Comparison of ENCODE assay signal across 26 mouse cellular contexts in genomic region chr15:83584741-83585220, GRCm38 (mm10). TPM values are rescaled to one million over a fixed set of nuclear protein-coding genes. Genes with fewer than 3 reads are reported as not detected.
DNase-seq lines count a peak whose midpoint lies in the region; ATAC-seq and TF ChIP-seq lines count a peak whose summit lies in the region.
"Had no signal": no experiment of that assay in that cellular context is flagged by ENCODE, and none has a peak within 500 bp of the region (broad histone marks: within the 10 kb centered on the region; RNA-seq: fewer than 3 reads in every experiment).

No protein-coding gene starts in this region.

- no peak for ATAC-seq in embryonic facial prominence, embryonic 13.5 days (ENCODE audit: insufficient number of reproducible peaks, insufficient read depth, low FRiP score, low TSS enrichment, low read depth)
- ATAC-seq in liver, embryonic 12.5 days: no peak
- no peak for ATAC-seq in liver, embryonic 15.5 days (ENCODE audit: insufficient read depth)
- no peak for ATAC-seq in liver, postnatal 0 days
- ATAC-seq in liver, embryonic 16.5 days (ENCODE audit: low read depth): no peak
- ATAC-seq: activated CD4-positive, CD25-positive, alpha-beta regulatory T cell, adult 4 months; CD4-positive, CD25-positive, alpha-beta regulatory T cell, adult 4 months; forebrain, embryonic 14.5 days; forebrain, embryonic 16.5 days; Patski had no signal

- TF ChIP-seq EP300 in liver, postnatal 0 days (IDR thresholded peaks at IDR 0.05; ENCODE audit: low read depth): no peak

- no peak for TF ChIP-seq CTCF in liver, postnatal 0 days (IDR thresholded peaks at IDR 0.05; ENCODE audit: low read depth)

- no peak overlapping the region for H3K27ac ChIP-seq in embryonic facial prominence, embryonic 13.5 days
- H3K27ac ChIP-seq in embryonic facial prominence, embryonic 10.5 days (replicated peaks): no peak overlapping the region
- peak overlapping the region; percentile 68 for H3K27ac ChIP-seq in liver, embryonic 12.5 days
- peak overlapping the region; percentile 74 for H3K27ac ChIP-seq in liver, embryonic 15.5 days (replicated peaks)
- H3K27ac ChIP-seq in liver, postnatal 0 days (ENCODE audit: low read depth): no peak overlapping the region
- H3K27ac ChIP-seq in liver, embryonic 16.5 days (ENCODE audit: low read length): peak overlapping the region; percentile 8; the same call in 1 of the 2 replicates
- H3K27ac ChIP-seq: forebrain, embryonic 10.5 days; forebrain, embryonic 12.5 days had no signal

- no peak overlapping the region for H3K4me3 ChIP-seq in embryonic facial prominence, embryonic 13.5 days
- no peak overlapping the region for H3K4me3 ChIP-seq in embryonic facial prominence, embryonic 10.5 days
- H3K4me3 ChIP-seq in liver, embryonic 12.5 days: no peak overlapping the region
- no peak overlapping the region for H3K4me3 ChIP-seq in liver, embryonic 15.5 days (replicated peaks)
- H3K4me3 ChIP-seq in liver, postnatal 0 days (ENCODE audit: low read depth, low read length): no peak overlapping the region
- H3K4me3 ChIP-seq in liver, embryonic 16.5 days (ENCODE audit: low read depth, low read length): no peak overlapping the region
- H3K4me3 ChIP-seq: forebrain, embryonic 10.5 days; forebrain, embryonic 12.5 days had no signal

- peaks cover 6% of the 10 kb centered on the region for H3K9me3 ChIP-seq in embryonic facial prominence, embryonic 13.5 days
- H3K9me3 ChIP-seq in embryonic facial prominence, embryonic 10.5 days: peaks cover 12% of the 10 kb centered on the region; the same call in 1 of the 2 replicates
- peaks cover 13% of the 10 kb centered on the region for H3K9me3 ChIP-seq in liver, embryonic 12.5 days (replicated peaks)
- H3K9me3 ChIP-seq in liver, embryonic 15.5 days (replicated peaks): no peaks in the 10 kb centered on the region
- peaks cover 6% of the 10 kb centered on the region; the same call in 1 of the 2 replicates for H3K9me3 ChIP-seq in liver, postnatal 0 days (ENCODE audit: low read length)
- peaks cover 8% of the 10 kb centered on the region for H3K9me3 ChIP-seq in liver, embryonic 16.5 days (replicated peaks; ENCODE audit: control insufficient read depth, low read length)
- H3K9me3 ChIP-seq: forebrain, embryonic 12.5 days had no signal

- 0 out of 2 replicates have a peak overlapping the region, but pooled peaks have one; percentile 6 for H3K9ac ChIP-seq in embryonic facial prominence, embryonic 13.5 days
- no peak overlapping the region for H3K9ac ChIP-seq in liver, embryonic 12.5 days
- H3K9ac ChIP-seq in liver, embryonic 15.5 days: no peak overlapping the region
- no peak overlapping the region for H3K9ac ChIP-seq in liver, postnatal 0 days (replicated peaks)
- no peak overlapping the region for H3K9ac ChIP-seq in liver, embryonic 16.5 days (ENCODE audit: low read depth, low read length)
- H3K9ac ChIP-seq: forebrain, embryonic 12.5 days had no signal

- H3K4me1 ChIP-seq in embryonic facial prominence, embryonic 13.5 days: no peaks in the 10 kb centered on the region
- H3K4me1 ChIP-seq in embryonic facial prominence, embryonic 10.5 days: 0 out of 2 replicates have a peak, but pooled peaks cover 3% of the 10 kb centered on the region
- peaks cover 23% of the 10 kb centered on the region for H3K4me1 ChIP-seq in liver, embryonic 12.5 days
- H3K4me1 ChIP-seq in liver, embryonic 15.5 days (replicated peaks): peaks cover 23% of the 10 kb centered on the region
- 0 out of 2 replicates have a peak, but pooled peaks cover 2% of the 10 kb centered on the region for H3K4me1 ChIP-seq in liver, postnatal 0 days (ENCODE audit: insufficient read depth)
- H3K4me1 ChIP-seq in liver, embryonic 16.5 days (ENCODE audit: control insufficient read depth, low read depth, low read length): peaks cover 14% of the 10 kb centered on the region
- H3K4me1 ChIP-seq: forebrain, embryonic 10.5 days; forebrain, embryonic 12.5 days had no signal

- H3K36me3 ChIP-seq in embryonic facial prominence, embryonic 13.5 days: peaks cover 87% of the 10 kb centered on the region
- H3K36me3 ChIP-seq in embryonic facial prominence, embryonic 10.5 days (replicated peaks): peaks cover 99% of the 10 kb centered on the region
- H3K36me3 ChIP-seq in liver, embryonic 12.5 days: peaks cover 100% of the 10 kb centered on the region
- H3K36me3 ChIP-seq in liver, embryonic 15.5 days (replicated peaks): peaks cover 97% of the 10 kb centered on the region
- H3K36me3 ChIP-seq in liver, postnatal 0 days (replicated peaks; ENCODE audit: insufficient read depth, low read length): peaks cover 68% of the 10 kb centered on the region
- H3K36me3 ChIP-seq in liver, embryonic 16.5 days (ENCODE audit: control insufficient read depth, insufficient read depth): peaks cover 67% of the 10 kb centered on the region

- DNase-seq in embryonic facial prominence, embryonic 10.5 days (ENCODE audit: low spot score): no peak
- DNase-seq in liver: no peak
- no peak for DNase-seq in liver, postnatal 0 days
- no peak for DNase-seq in testis, postnatal 14 days (ENCODE audit: low spot score)
- DNase-seq: adrenal gland, adult 8-10 months; adrenal gland, postnatal 14 days; adrenal gland, postnatal 36 days; B cell, adult 2 months; cerebellum, adult 11-12 months; cerebellum, adult 2 months; cerebellum, adult 9-10 months; cerebellum, postnatal 10 days; cerebellum, postnatal 25 days had no signal

- H3K4me2 ChIP-seq in embryonic facial prominence, embryonic 13.5 days: no peak overlapping the region
- no peak overlapping the region for H3K4me2 ChIP-seq in liver, embryonic 12.5 days
- no peak overlapping the region for H3K4me2 ChIP-seq in liver, embryonic 15.5 days
- no peak overlapping the region for H3K4me2 ChIP-seq in liver, postnatal 0 days (ENCODE audit: low read depth, low read length)
- no peak overlapping the region for H3K4me2 ChIP-seq in liver, embryonic 16.5 days (ENCODE audit: low read depth, low read length)
- H3K4me2 ChIP-seq: forebrain, embryonic 12.5 days had no signal

- 67% methylated on average over 6 of the region's 6 CpGs for WGBS in embryonic facial prominence, embryonic 13.5 days
- 83% methylated on average over 6 of the region's 6 CpGs for WGBS in embryonic facial prominence, embryonic 10.5 days
- 85% methylated on average over 6 of the region's 6 CpGs for WGBS in liver, embryonic 12.5 days (ENCODE audit: insufficient replicate concordance)
- 85% methylated on average over 6 of the region's 6 CpGs for WGBS in liver, embryonic 15.5 days (ENCODE audit: insufficient replicate concordance)
- WGBS in liver, postnatal 0 days (ENCODE audit: insufficient replicate concordance): 86% methylated on average over 6 of the region's 6 CpGs
- 83% methylated on average over 6 of the region's 6 CpGs for WGBS in liver, embryonic 16.5 days (ENCODE audit: insufficient replicate concordance)

- H3K27me3 ChIP-seq in embryonic facial prominence, embryonic 13.5 days: no peaks in the 10 kb centered on the region
- H3K27me3 ChIP-seq in embryonic facial prominence, embryonic 10.5 days (replicated peaks; ENCODE audit: low read depth, poor library complexity, severe bottlenecking): no peaks in the 10 kb centered on the region
- no peaks in the 10 kb centered on the region for H3K27me3 ChIP-seq in liver, embryonic 12.5 days (replicated peaks)
- H3K27me3 ChIP-seq in liver, embryonic 15.5 days: no peaks in the 10 kb centered on the region
- H3K27me3 ChIP-seq in liver, postnatal 0 days (ENCODE audit: insufficient read depth, low read length): no peaks in the 10 kb centered on the region
- no peaks in the 10 kb centered on the region for H3K27me3 ChIP-seq in liver, embryonic 16.5 days (ENCODE audit: control insufficient read depth, insufficient read depth, low read depth, low read length)
- H3K27me3 ChIP-seq: CH12.LX; forebrain, embryonic 12.5 days; Patski had no signal

RNA-seq across cellular contexts. Expression of gene Ttll12, which starts 10.2 kb away (rescaled TPM):
- polyA plus RNA-seq in embryonic facial prominence, embryonic 13.5 days (2015; fragmentation: Nextera tagmentation; extraction: Ambion mirVana): 40.1 and 41.3 TPM in 2 replicates
- 62.8 and 64.3 TPM in 2 replicates for polyA plus RNA-seq in embryonic facial prominence, embryonic 10.5 days (2016; fragmentation: Nextera tagmentation; extraction: Ambion mirVana)
- polyA plus RNA-seq in liver, embryonic 12.5 days (2016; fragmentation: Nextera tagmentation; extraction: Ambion mirVana): 62.7 and 64.0 TPM in 2 replicates
- 35.6 and 38.5 TPM in 2 replicates for polyA plus RNA-seq in liver, embryonic 15.5 days (2015; fragmentation: Nextera tagmentation; extraction: Ambion mirVana)
- 10.9 and 12.9 TPM in 2 replicates for polyA plus RNA-seq in liver, postnatal 0 days (2015; fragmentation: Nextera tagmentation; extraction: Ambion mirVana)
- 31.8 and 33.2 TPM in 2 replicates for polyA plus RNA-seq in liver, embryonic 16.5 days (2015; fragmentation: Nextera tagmentation; extraction: Ambion mirVana)

RNA-seq across cellular contexts. Expression of gene Mcat, which starts 21.2 kb away (rescaled TPM):
- polyA plus RNA-seq in embryonic facial prominence, embryonic 13.5 days (2015; fragmentation: Nextera tagmentation; extraction: Ambion mirVana): 39.2 and 41.8 TPM in 2 replicates
- polyA plus RNA-seq in embryonic facial prominence, embryonic 10.5 days (2016; fragmentation: Nextera tagmentation; extraction: Ambion mirVana): 43.9 and 46.9 TPM in 2 replicates
- 27.1 and 28.1 TPM in 2 replicates for polyA plus RNA-seq in liver, embryonic 12.5 days (2016; fragmentation: Nextera tagmentation; extraction: Ambion mirVana)
- 15.4 and 16.8 TPM in 2 replicates for polyA plus RNA-seq in liver, embryonic 15.5 days (2015; fragmentation: Nextera tagmentation; extraction: Ambion mirVana)
- polyA plus RNA-seq in liver, postnatal 0 days (2015; fragmentation: Nextera tagmentation; extraction: Ambion mirVana): 20.0 and 20.5 TPM in 2 replicates
- polyA plus RNA-seq in liver, embryonic 16.5 days (2015; fragmentation: Nextera tagmentation; extraction: Ambion mirVana): 12.0 and 13.1 TPM in 2 replicates

RNA-seq across cellular contexts. Expression of gene Tspo, which starts 21.4 kb away (rescaled TPM):
- 38.1 and 44.5 TPM in 2 replicates for polyA plus RNA-seq in embryonic facial prominence, embryonic 13.5 days (2015; fragmentation: Nextera tagmentation; extraction: Ambion mirVana)
- 34.1 and 35.6 TPM in 2 replicates for polyA plus RNA-seq in embryonic facial prominence, embryonic 10.5 days (2016; fragmentation: Nextera tagmentation; extraction: Ambion mirVana)
- polyA plus RNA-seq in liver, embryonic 12.5 days (2016; fragmentation: Nextera tagmentation; extraction: Ambion mirVana): 186 and 192 TPM in 2 replicates
- polyA plus RNA-seq in liver, embryonic 15.5 days (2015; fragmentation: Nextera tagmentation; extraction: Ambion mirVana): 202 and 217 TPM in 2 replicates
- 168 and 183 TPM in 2 replicates for polyA plus RNA-seq in liver, postnatal 0 days (2015; fragmentation: Nextera tagmentation; extraction: Ambion mirVana)
- polyA plus RNA-seq in liver, embryonic 16.5 days (2015; fragmentation: Nextera tagmentation; extraction: Ambion mirVana): 179 and 184 TPM in 2 replicates

RNA-seq across cellular contexts. Expression of gene Bik, which starts 58.1 kb away (rescaled TPM):
- 3.6 and 4.0 TPM in 2 replicates for polyA plus RNA-seq in embryonic facial prominence, embryonic 13.5 days (2015; fragmentation: Nextera tagmentation; extraction: Ambion mirVana)
- 2.3 TPM in 2 replicates for polyA plus RNA-seq in embryonic facial prominence, embryonic 10.5 days (2016; fragmentation: Nextera tagmentation; extraction: Ambion mirVana)
- 2.2 and 2.7 TPM in 2 replicates for polyA plus RNA-seq in liver, embryonic 12.5 days (2016; fragmentation: Nextera tagmentation; extraction: Ambion mirVana)
- 1.9 and 2.2 TPM in 2 replicates for polyA plus RNA-seq in liver, embryonic 15.5 days (2015; fragmentation: Nextera tagmentation; extraction: Ambion mirVana)
- polyA plus RNA-seq in liver, postnatal 0 days (2015; fragmentation: Nextera tagmentation; extraction: Ambion mirVana): 6.2 and 6.4 TPM in 2 replicates
- polyA plus RNA-seq in liver, embryonic 16.5 days (2015; fragmentation: Nextera tagmentation; extraction: Ambion mirVana): 1.8 TPM in 2 replicates
- polyA plus RNA-seq: G1E had no signal

Comparison
In these comparisons a context has a peak if more than half of its experiments do, and no peak if none do; other contexts are left out.
1. H3K27ac ChIP-seq: peak in liver, embryonic 12.5 days (single experiment), liver, embryonic 15.5 days (single experiment) and liver, embryonic 16.5 days (single experiment); none in embryonic facial prominence, embryonic 13.5 days (single experiment), embryonic facial prominence, embryonic 10.5 days (single experiment) and liver, postnatal 0 days (single experiment).